In genomic region chr1:40077328-40077727, GRCm38 (mm10) we compare ENCODE assay signal across 39 mouse cellular contexts. TPM values are rescaled to one million over a fixed set of nuclear protein-coding genes. Genes with fewer than 3 reads are reported as not detected.
"Had no signal": no experiment of that assay in that cellular context is flagged by ENCODE, and none has a peak within 500 bp of the region (broad histone marks: within the 10 kb centered on the region; RNA-seq: fewer than 3 reads in every experiment).

No protein-coding gene starts in this region.

- H3K4me3 ChIP-seq: heart, embryonic 10.5 days; heart, embryonic 12.5 days; heart, embryonic 13.5 days; heart, embryonic 15.5 days; hindbrain, embryonic 10.5 days; hindbrain, embryonic 12.5 days; hindbrain, embryonic 13.5 days; hindbrain, embryonic 15.5 days; intestine, embryonic 15.5 days; kidney, embryonic 15.5 days; layer of hippocampus, adult 2 months had no signal

- ATAC-seq: hindbrain, embryonic 16.5 days; hindbrain, postnatal 0 days; inflammation-experienced regulatory T-cells, adult 6 months; intestine, embryonic 15.5 days; intestine, embryonic 16.5 days; intestine, postnatal 0 days had no signal

- H3K27ac ChIP-seq: heart, embryonic 10.5 days; heart, embryonic 13.5 days; heart, embryonic 15.5 days; hindbrain, embryonic 10.5 days; hindbrain, embryonic 12.5 days; hindbrain, embryonic 13.5 days; hindbrain, embryonic 14.5 days; hindbrain, embryonic 15.5 days; hindbrain, postnatal 0 days; intestine, embryonic 15.5 days; kidney, embryonic 15.5 days; kidney, postnatal 0 days; layer of hippocampus, adult 2 months had no signal

- H3K4me1 ChIP-seq: heart, embryonic 10.5 days; heart, embryonic 12.5 days; heart, embryonic 13.5 days; heart, embryonic 15.5 days; hindbrain, embryonic 13.5 days; hindbrain, embryonic 15.5 days; intestine, embryonic 15.5 days; kidney, embryonic 15.5 days had no signal

- DNase-seq: heart, postnatal 10 days; heart, postnatal 14 days; heart, postnatal 36 days; heart, postnatal 4 days; kidney, adult 11 months; kidney, adult 18-20 months; kidney, adult 2 months; kidney, adult 8-10 months; kidney, adult 9 months; kidney, postnatal 10 days; kidney, postnatal 14 days; kidney, postnatal 25 days; kidney, postnatal 36 days; kidney, postnatal 4 days; layer of hippocampus, adult 9-11 months; layer of hippocampus, postnatal 36 days had no signal

- H3K9ac ChIP-seq: heart, embryonic 12.5 days; heart, embryonic 13.5 days; heart, embryonic 15.5 days; hindbrain, embryonic 12.5 days; hindbrain, embryonic 13.5 days; hindbrain, embryonic 14.5 days; hindbrain, embryonic 15.5 days; intestine, embryonic 15.5 days; kidney, embryonic 15.5 days had no signal

- H3K4me2 ChIP-seq: heart, embryonic 11.5 days; heart, embryonic 12.5 days; heart, embryonic 13.5 days; heart, embryonic 15.5 days; hindbrain, embryonic 12.5 days; hindbrain, embryonic 13.5 days; hindbrain, embryonic 14.5 days; hindbrain, embryonic 15.5 days; intestine, embryonic 15.5 days; kidney, embryonic 15.5 days had no signal

- H3K9me3 ChIP-seq: heart, embryonic 10.5 days; heart, embryonic 12.5 days; heart, embryonic 13.5 days; heart, embryonic 15.5 days; hindbrain, embryonic 10.5 days; hindbrain, embryonic 12.5 days; hindbrain, embryonic 13.5 days; hindbrain, embryonic 15.5 days; intestine, embryonic 15.5 days; kidney, embryonic 15.5 days had no signal

- H3K27me3 ChIP-seq: heart, embryonic 12.5 days; heart, embryonic 13.5 days; heart, embryonic 15.5 days; hindbrain, embryonic 12.5 days; hindbrain, embryonic 13.5 days; hindbrain, embryonic 15.5 days; intestine, embryonic 15.5 days; kidney, embryonic 15.5 days had no signal

- H3K36me3 ChIP-seq: heart, embryonic 10.5 days; heart, embryonic 12.5 days; heart, embryonic 13.5 days; heart, embryonic 15.5 days; hindbrain, embryonic 10.5 days; hindbrain, embryonic 12.5 days; hindbrain, embryonic 15.5 days; intestine, embryonic 15.5 days; kidney, embryonic 15.5 days had no signal

RNA-seq across cellular contexts. Expression of gene Il1r2, which starts 3.4 kb away (rescaled TPM):
- total RNA-seq: heart, postnatal 10 days; heart, postnatal 25 days; heart, postnatal 36 days; heart, postnatal 4 days; layer of hippocampus, adult 18-20 months; layer of hippocampus, adult 2 months; layer of hippocampus, postnatal 36 days had no signal
- polyA plus RNA-seq: hindbrain, embryonic 11.5 days; kidney, embryonic 14.5 days had no signal
